Comparison of ENCODE assay signal across 10 mouse cellular contexts in genomic region chr4:59764950-59765349, GRCm38 (mm10). TPM values are rescaled to one million over a fixed set of nuclear protein-coding genes. Genes with fewer than 3 reads are reported as not detected.
DNase-seq lines count a peak whose midpoint lies in the region; ATAC-seq and TF ChIP-seq lines count a peak whose summit lies in the region.
"Had no signal": no experiment of that assay in that cellular context is flagged by ENCODE, and none has a peak within 500 bp of the region (broad histone marks: within the 10 kb centered on the region; RNA-seq: fewer than 3 reads in every experiment).

No protein-coding gene starts in this region.

- TF ChIP-seq POLR2A in liver, adult 2 months (IDR thresholded peaks at IDR 0.05; ENCODE audit: extremely low read depth, insufficient read depth, low read length), result no peak

- no peak for ATAC-seq in forebrain, embryonic 12.5 days (ENCODE audit: low FRiP score)
- ATAC-seq in forebrain, embryonic 11.5 days (replicated peaks; ENCODE audit: low FRiP score), result no peak
- no peak for ATAC-seq in forebrain, postnatal 0 days
- ATAC-seq in megakaryocyte-erythroid progenitor cell, adult 5-6 weeks (replicated peaks; ENCODE audit: low FRiP score, low TSS enrichment, poor library complexity, severe bottlenecking), result peak; percentile 45
- ATAC-seq: inflammation-experienced regulatory T-cells, adult 6 months had no signal

- no peak overlapping the region for H3K4me3 ChIP-seq in forebrain, embryonic 12.5 days (replicated peaks)
- H3K4me3 ChIP-seq in forebrain, embryonic 11.5 days (ENCODE audit: low read depth, low read length), result no peak overlapping the region
- no peak overlapping the region for H3K4me3 ChIP-seq in liver, adult 2 months (ENCODE audit: insufficient read depth, low read depth, low read length)
- H3K4me3 ChIP-seq in forebrain, postnatal 0 days (ENCODE audit: low read depth, low read length), result no peak overlapping the region

- H3K36me3 ChIP-seq in forebrain, embryonic 12.5 days (replicated peaks), result peaks cover 4% of the 10 kb centered on the region
- no peaks in the 10 kb centered on the region for H3K36me3 ChIP-seq in forebrain, embryonic 11.5 days (ENCODE audit: control insufficient read depth, insufficient read depth, low read length)
- H3K36me3 ChIP-seq in liver, adult 2 months (ENCODE audit: control insufficient read depth, insufficient read depth, low read length), result no peaks in the 10 kb centered on the region
- 0 out of 2 replicates have a peak, but pooled peaks cover 4% of the 10 kb centered on the region for H3K36me3 ChIP-seq in forebrain, postnatal 0 days (ENCODE audit: insufficient read depth)

- H3K4me2 ChIP-seq in forebrain, embryonic 12.5 days, result no peak overlapping the region
- no peak overlapping the region for H3K4me2 ChIP-seq in forebrain, embryonic 11.5 days (ENCODE audit: low read depth, low read length, severe bottlenecking)
- H3K4me2 ChIP-seq in forebrain, postnatal 0 days (ENCODE audit: low read depth), result no peak overlapping the region

- WGBS in forebrain, embryonic 12.5 days, result 86% methylated on average over 7 of the region's 7 CpGs
- 82% methylated on average over 7 of the region's 7 CpGs for WGBS in forebrain, embryonic 11.5 days
- WGBS in liver, adult 2 months, result 73% methylated on average over 7 of the region's 7 CpGs
- 75% methylated on average over 7 of the region's 7 CpGs for WGBS in forebrain, postnatal 0 days

- no peaks in the 10 kb centered on the region for H3K27me3 ChIP-seq in forebrain, embryonic 12.5 days
- H3K27me3 ChIP-seq in forebrain, embryonic 11.5 days (ENCODE audit: control insufficient read depth, insufficient read depth, low read length), result no peaks in the 10 kb centered on the region
- H3K27me3 ChIP-seq in liver, adult 2 months (ENCODE audit: control insufficient read depth, insufficient read depth, low read length), result no peaks in the 10 kb centered on the region
- H3K27me3 ChIP-seq in forebrain, postnatal 0 days (ENCODE audit: insufficient read depth, low read length), result no peaks in the 10 kb centered on the region

- H3K27ac ChIP-seq in forebrain, embryonic 12.5 days, result peak overlapping the region; percentile 56; the same call in 1 of the 2 replicates
- H3K27ac ChIP-seq in forebrain, embryonic 11.5 days (ENCODE audit: low read depth, low read length), result no peak overlapping the region
- H3K27ac ChIP-seq in liver, adult 2 months (replicated peaks; ENCODE audit: insufficient read depth, low read depth, low read length), result 0 out of 2 replicates have a peak overlapping the region, but pooled peaks have one; percentile 34
- peak overlapping the region; percentile 57; the same call in 1 of the 2 replicates for H3K27ac ChIP-seq in forebrain, postnatal 0 days (ENCODE audit: low read depth, low read length)

- no peak for DNase-seq in forebrain, embryonic 11.5 days (ENCODE audit: low spot score)
- DNase-seq in liver, adult 2 months (ENCODE audit: extremely low read depth, low read depth, low spot score), result no peak
- DNase-seq in liver, result no peak
- no peak for DNase-seq in forebrain, postnatal 0 days
- DNase-seq in frontal cortex, postnatal 36 days (ENCODE audit: low spot score in 2 of 2), result no peak
- DNase-seq in thymus, postnatal 10 days (ENCODE audit: low spot score in 2 of 2), result no peak
- DNase-seq: left cerebral cortex, postnatal 4 days had no signal

- H3K4me1 ChIP-seq in forebrain, embryonic 12.5 days, result peaks cover 14% of the 10 kb centered on the region
- no peaks in the 10 kb centered on the region; the same call in 1 of the 2 replicates for H3K4me1 ChIP-seq in forebrain, embryonic 11.5 days (replicated peaks; ENCODE audit: control insufficient read depth, insufficient read depth, low read length)
- H3K4me1 ChIP-seq in liver, adult 2 months (ENCODE audit: control insufficient read depth, insufficient read depth, low read length), result no peaks in the 10 kb centered on the region
- H3K4me1 ChIP-seq in forebrain, postnatal 0 days (ENCODE audit: insufficient read depth), result no peaks in the 10 kb centered on the region

- no peaks in the 10 kb centered on the region for H3K79me2 ChIP-seq in liver, adult 2 months (ENCODE audit: control insufficient read depth, insufficient read depth, low read length)

- no peak for TF ChIP-seq CTCF in liver, adult 2 months (IDR thresholded peaks at IDR 0.05; ENCODE audit: low read depth, low read length)
- TF ChIP-seq CTCF in forebrain, postnatal 0 days (IDR thresholded peaks at IDR 0.05; ENCODE audit: low read depth), result no peak

- no peak overlapping the region for H3K9ac ChIP-seq in forebrain, embryonic 12.5 days
- H3K9ac ChIP-seq in forebrain, embryonic 11.5 days (ENCODE audit: low read length), result no peak overlapping the region
- H3K9ac ChIP-seq in liver, adult 2 months (ENCODE audit: low read depth, low read length), result no peak overlapping the region
- no peak overlapping the region for H3K9ac ChIP-seq in forebrain, postnatal 0 days

- H3K9me3 ChIP-seq in forebrain, embryonic 12.5 days, result no peaks in the 10 kb centered on the region
- no peaks in the 10 kb centered on the region for H3K9me3 ChIP-seq in forebrain, embryonic 11.5 days (ENCODE audit: control insufficient read depth, low read length)
- no peaks in the 10 kb centered on the region for H3K9me3 ChIP-seq in forebrain, postnatal 0 days (ENCODE audit: low read length)

RNA-seq across cellular contexts. Expression of gene Inip, which starts 36.4 kb away (rescaled TPM):
- 100 and 111 TPM in 2 replicates for polyA plus RNA-seq in forebrain, embryonic 12.5 days (2016; fragmentation: Nextera tagmentation; extraction: Ambion mirVana)
- polyA plus RNA-seq in forebrain, embryonic 11.5 days (2014; fragmentation: Nextera tagmentation; extraction: Ambion mirVana), result 102 and 114 TPM in 2 replicates
- total RNA-seq in liver, adult 2 months (2014; rRNA removed), result 2.4 and 3.4 TPM in 2 replicates
- 2.3 and 2.4 TPM in 2 replicates for polyA plus RNA-seq in liver, adult 2 months (2012; rRNA removed)
- total RNA-seq in forebrain, postnatal 0 days (2014; rRNA removed), result 31.3 and 34.1 TPM in 2 replicates
- polyA plus RNA-seq in forebrain, postnatal 0 days (2015; fragmentation: Nextera tagmentation; extraction: Ambion mirVana), result 39.2 and 43.2 TPM in 2 replicates
- total RNA-seq in megakaryocyte-erythroid progenitor cell, adult 5-6 weeks (2014; fragmentation: Nextera tagmentation), result 44.1 and 47.2 TPM in 2 replicates
- total RNA-seq in megakaryocyte-erythroid progenitor cell, adult 5-6 weeks (2017), result 41.4 and 52.0 TPM in 2 replicates

RNA-seq across cellular contexts. Expression of gene Snx30, which starts 40.7 kb away (rescaled TPM):
- 12.1 and 13.4 TPM in 2 replicates for polyA plus RNA-seq in forebrain, embryonic 12.5 days (2016; fragmentation: Nextera tagmentation; extraction: Ambion mirVana)
- polyA plus RNA-seq in forebrain, embryonic 11.5 days (2014; fragmentation: Nextera tagmentation; extraction: Ambion mirVana), result 8.8 and 8.9 TPM in 2 replicates
- 4.1 and 5.9 TPM in 2 replicates for total RNA-seq in liver, adult 2 months (2014; rRNA removed)
- 1.4 and 1.6 TPM in 2 replicates for polyA plus RNA-seq in liver, adult 2 months (2012; rRNA removed)
- total RNA-seq in forebrain, postnatal 0 days (2014; rRNA removed), result 22.7 and 31.4 TPM in 2 replicates
- polyA plus RNA-seq in forebrain, postnatal 0 days (2015; fragmentation: Nextera tagmentation; extraction: Ambion mirVana), result 9.8 and 16.9 TPM in 2 replicates
- 6.6 and 11.2 TPM in 2 replicates for total RNA-seq in megakaryocyte-erythroid progenitor cell, adult 5-6 weeks (2014; fragmentation: Nextera tagmentation)
- total RNA-seq in megakaryocyte-erythroid progenitor cell, adult 5-6 weeks (2017), result 4.9 and 13.2 TPM in 2 replicates

Comparison
In these comparisons a context has a peak if more than half of its experiments do, and no peak if none do; other contexts are left out.
1. RNA of gene Inip, which starts 36.4 kb away (polyA plus RNA-seq): 102 to 114 TPM in forebrain, embryonic 11.5 days, 100 to 111 TPM in forebrain, embryonic 12.5 days and 39.2 to 43.2 TPM in forebrain, postnatal 0 days; 2.3 to 2.4 TPM in liver, adult 2 months; every median in the first group is over 10 times any median in the second.